Mouse (Mus musculus) ES-Bruce4 (cell line): Measurements from ENCODE around the gene Adora2a.

ENCODE experiments used
- CTCF ChIP-seq: IDR thresholded peaks from one replicate; pipeline ENCODE4 v1.8.1; 2011; ENCODE audit warnings: low read depth, low read length
- EP300 ChIP-seq: IDR thresholded peaks from 2 replicates; pipeline ENCODE4 v1.6.1; 2011; ENCODE audit warnings: low read depth, low read length; ENCODE audit not compliant: insufficient read depth
- POLR2A ChIP-seq: IDR thresholded peaks from one replicate; pipeline ENCODE4 v1.8.1; 2011; ENCODE audit warnings: low read length; ENCODE audit not compliant: insufficient read depth

DNA sequence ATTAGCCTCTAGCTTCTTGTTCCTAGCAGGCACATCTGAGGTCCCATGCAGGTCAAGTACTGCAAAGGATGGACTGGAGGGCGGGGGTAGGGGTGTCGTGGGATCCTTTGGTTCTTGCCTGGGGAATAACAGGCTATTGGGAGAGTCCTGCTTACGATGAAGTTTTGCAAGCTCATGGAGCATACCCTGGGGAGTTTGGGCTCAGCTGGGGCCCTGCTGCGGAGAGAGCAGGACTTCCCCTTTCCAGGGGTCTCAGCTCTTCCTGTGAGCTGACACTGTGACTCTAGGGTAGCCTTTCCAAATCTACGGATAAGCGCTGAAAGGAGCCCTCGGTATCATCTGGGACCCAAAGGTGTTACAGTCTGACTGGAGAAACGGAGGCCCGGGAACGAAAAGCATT lies 7.7 kb downstream of the Adora2a start:
- TF ChIP-seq POLR2A (no peak), CTCF (no peak), EP300 (no peak)
